Mouse (Mus musculus) embryonic fibroblast, embryonic 13.5 days (primary cell): ENCODE measurements at regions not wholly inside any gene's neighbourhood (a gene's known extent, or its start where the extent isn't known, plus 50 kb on each side); places are given as distances from the start of the nearest gene placed in this dataset.

Source experiments
- CTCF ChIP-seq: IDR thresholded peaks from 2 replicates; pipeline ENCODE4 v1.5.1; 2011; ENCODE audit warnings: mild to moderate bottlenecking, control low read depth, low read length, moderate library complexity, borderline replicate concordance; ENCODE audit not compliant: insufficient read depth
- POLR2A ChIP-seq: IDR thresholded peaks from 2 replicates; pipeline ENCODE4 v1.6.1; 2011; ENCODE audit warnings: low read depth, mild to moderate bottlenecking, control low read depth, low read length, moderate library complexity

DNA sequence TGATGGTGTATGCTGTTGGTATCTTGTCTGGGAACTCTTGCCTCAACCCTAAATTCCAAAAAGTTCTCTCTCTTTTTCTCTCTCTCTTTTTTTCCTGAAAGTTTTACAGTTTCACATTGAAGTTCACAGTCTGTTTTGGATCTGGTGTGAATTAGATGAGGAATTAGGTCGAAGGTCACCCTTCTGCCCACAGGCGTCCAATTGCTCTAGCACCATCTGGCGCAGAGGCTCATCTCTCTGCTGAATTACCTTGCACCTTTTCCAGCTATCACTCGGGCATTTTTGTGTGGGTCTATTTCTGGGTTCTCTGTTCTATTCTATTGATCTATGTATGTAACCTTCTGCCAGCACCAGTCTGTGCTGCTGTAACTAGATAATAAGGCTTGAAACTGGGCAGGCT is 81.8 kb upstream of the Mef2a start:
- TF ChIP-seq CTCF: no peak
- no peak for TF ChIP-seq POLR2A
